Mouse (Mus musculus) forebrain, embryonic 12.5 days (tissue): ENCODE measurements at regions not wholly inside any gene's neighbourhood (a gene's known extent, or its start where the extent isn't known, plus 50 kb on each side); places are given as distances from the start of the nearest gene placed in this dataset.
A peak's percentile ranks its signal among the peaks of the same experiment; 100 is the strongest.

Experiments used
- ATAC-seq: fragments of 200-750 bp; cut with Nextera tagmentation; 2 replicates; pipeline ENCODE4 v1.8.0; 2017; ENCODE audit warnings: moderate TSS enrichment; ENCODE audit not compliant: low FRiP score
- H3K27ac ChIP-seq: fragments of 300-500 bp; sonication (generic); 2 replicates; pipeline ENCODE4 v1.5.1; 2016; ENCODE audit warnings: mild to moderate bottlenecking
- H3K27me3 ChIP-seq: fragments of 300-500 bp; sonication (generic); 2 replicates; pipeline ENCODE4 v1.6.1; 2016; ENCODE audit warnings: mild to moderate bottlenecking
- H3K36me3 ChIP-seq: fragments of 300-500 bp; sonication (generic); replicated peaks from 2 replicates; pipeline ENCODE4 v1.6.1; 2016; ENCODE audit warnings: mild to moderate bottlenecking
- H3K4me1 ChIP-seq: fragments of 300-500 bp; sonication (generic); 2 replicates; pipeline ENCODE4 v1.6.1; 2016
- H3K4me2 ChIP-seq: fragments of 300-500 bp; sonication (generic); 2 replicates; pipeline ENCODE4 v1.6.1; 2016; ENCODE audit warnings: mild to moderate bottlenecking, moderate library complexity
- H3K4me3 ChIP-seq: fragments of 300-500 bp; sonication (generic); replicated peaks from 2 replicates; pipeline ENCODE4 v1.5.1; 2016; ENCODE audit warnings: mild to moderate bottlenecking
- H3K9ac ChIP-seq: fragments of 300-500 bp; sonication (generic); 2 replicates; pipeline ENCODE4 v1.6.1; 2016; ENCODE audit warnings: mild to moderate bottlenecking
- H3K9me3 ChIP-seq: fragments of 300-500 bp; sonication (generic); 2 replicates; pipeline ENCODE4 v1.6.1; 2016
- WGBS: fragments of 180-500 bp; shearing (Covaris S2); methylation state at CpG from one replicate; pipeline ENCODE4 v1.1.7; 2016; 5-methylcytosine and 5-hydroxymethylcytosine counted together

DNA sequence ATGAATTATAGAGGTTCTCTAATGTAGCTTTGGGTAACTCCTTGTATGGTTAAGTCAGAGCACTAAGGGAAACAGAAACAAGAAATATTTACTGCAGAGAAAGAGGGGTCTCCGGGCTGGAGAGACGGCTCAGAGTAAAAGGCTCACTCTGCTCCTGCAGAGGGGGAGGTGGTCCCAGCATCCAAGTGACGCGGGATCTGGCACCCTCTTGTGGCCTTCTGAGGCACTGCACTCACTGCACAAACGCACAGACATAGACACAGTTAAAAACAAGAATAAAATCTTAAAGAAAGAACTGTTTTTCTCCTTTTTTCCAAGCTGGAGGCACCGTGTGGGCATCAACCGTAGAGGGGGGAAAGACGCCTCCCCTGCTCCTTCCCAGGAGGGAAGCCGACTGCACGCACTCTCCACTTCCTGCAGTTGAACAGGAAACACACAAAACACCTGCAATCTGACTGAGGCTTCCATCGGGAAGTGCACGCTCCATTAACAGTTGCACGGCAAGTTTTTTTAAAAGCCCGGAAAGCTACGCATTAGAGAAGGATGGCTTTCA lies 237.6 kb downstream of the Atp23 start:
- Histone ChIP-seq H3K4me2 (no peak overlapping the region), H3K4me3 (no peak overlapping the region), H3K36me3 (no peaks in the 10 kb centered on the region), H3K4me1 (no peaks in the 10 kb centered on the region), H3K9me3 (peaks cover 5% of the 10 kb centered on the region; the same call in 1 of the 2 replicates), H3K27me3 (no peaks in the 10 kb centered on the region), H3K9ac (no peak overlapping the region), H3K27ac (no peak overlapping the region)
- 85% methylated on average over 15 of the region's 15 CpGs for WGBS
- ATAC-seq = no peak

DNA sequence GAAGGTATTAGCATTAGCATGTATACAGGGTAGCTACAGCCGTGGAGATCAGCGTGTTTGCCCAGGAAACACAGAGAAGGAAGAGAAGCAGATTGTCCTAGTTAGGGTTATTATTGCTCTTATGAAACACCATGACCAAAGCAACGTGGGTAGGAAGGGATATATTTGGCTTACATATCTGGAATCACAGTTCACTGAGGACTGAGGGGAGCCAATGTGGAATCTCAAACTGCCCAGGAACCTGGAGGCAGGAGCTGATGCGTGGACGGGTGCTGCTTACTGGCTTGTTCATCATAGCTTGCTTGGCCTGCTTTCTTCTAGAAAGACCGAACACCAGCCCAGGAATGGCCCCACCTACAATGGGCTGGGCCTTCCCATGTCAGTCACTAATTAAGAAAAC lies 238.4 kb downstream of the Atp23 start:
- no peak overlapping the region for H3K27ac ChIP-seq
- no peak overlapping the region for H3K4me3 ChIP-seq
- H3K9ac ChIP-seq = no peak overlapping the region
- peaks cover 5% of the 10 kb centered on the region; the same call in 1 of the 2 replicates for H3K9me3 ChIP-seq
- H3K36me3 ChIP-seq = no peaks in the 10 kb centered on the region
- H3K4me2 ChIP-seq = no peak overlapping the region
- no peak for ATAC-seq
- no peaks in the 10 kb centered on the region for H3K4me1 ChIP-seq
- no peaks in the 10 kb centered on the region for H3K27me3 ChIP-seq
- WGBS = 95% methylated on average over 6 of the region's 6 CpGs

DNA sequence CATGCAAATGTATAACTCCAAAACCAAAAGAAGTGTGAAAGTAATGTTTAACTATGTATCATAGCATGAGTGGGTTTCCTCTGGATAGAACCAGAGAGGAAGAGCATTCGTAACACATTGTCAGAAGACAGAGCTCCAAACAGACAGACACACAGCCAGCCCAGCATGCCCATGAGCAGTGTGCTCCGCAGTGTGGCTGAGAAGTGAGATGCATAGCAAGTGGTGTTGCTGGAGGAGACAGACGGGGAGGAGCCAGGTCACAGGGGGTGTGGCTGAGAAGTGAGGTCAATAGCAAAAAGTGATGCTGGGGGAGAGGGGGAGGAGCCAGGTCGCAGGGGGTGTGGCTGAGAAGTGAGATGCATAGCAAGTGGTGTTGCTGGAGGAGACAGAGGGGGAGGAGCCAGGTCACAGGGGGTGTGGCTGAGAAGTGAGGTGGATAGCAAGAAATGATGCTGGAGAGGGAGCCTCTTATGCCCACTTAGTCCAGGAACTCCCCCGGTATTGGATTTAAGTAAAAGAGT lies 240.0 kb downstream of the Atp23 start:
- Histone ChIP-seq H3K36me3 (no peaks in the 10 kb centered on the region), H3K4me1 (no peaks in the 10 kb centered on the region), H3K4me3 (no peak overlapping the region), H3K9ac (no peak overlapping the region), H3K9me3 (peaks cover 5% of the 10 kb centered on the region; the same call in 1 of the 2 replicates), H3K4me2 (no peak overlapping the region), H3K27ac (no peak overlapping the region), H3K27me3 (no peaks in the 10 kb centered on the region)
- 66% methylated on average over 5 of the region's 5 CpGs for WGBS
- ATAC-seq = no peak

DNA sequence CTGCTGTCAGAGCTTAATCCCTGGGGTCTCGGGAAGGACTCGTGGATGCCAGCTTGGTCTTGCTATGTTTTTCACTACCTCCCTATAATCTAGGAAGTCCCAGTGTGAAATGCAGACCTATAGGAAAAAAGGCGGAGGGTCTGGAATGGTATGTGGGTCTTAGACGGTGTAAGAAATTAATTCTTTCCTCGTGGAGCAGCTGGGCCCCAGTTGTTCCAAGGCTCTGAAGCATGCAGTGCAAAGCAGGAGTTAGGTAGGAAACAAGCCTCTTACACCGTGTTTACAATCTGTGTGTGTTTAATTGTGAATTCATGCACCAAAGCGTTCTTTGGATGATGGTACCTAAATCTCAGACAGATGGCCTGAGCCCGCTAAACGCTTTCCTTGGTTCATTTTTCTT lies 241.1 kb downstream of the Atp23 start:
- ATAC-seq = no peak
- WGBS = 79% methylated on average over 9 of the region's 9 CpGs

DNA sequence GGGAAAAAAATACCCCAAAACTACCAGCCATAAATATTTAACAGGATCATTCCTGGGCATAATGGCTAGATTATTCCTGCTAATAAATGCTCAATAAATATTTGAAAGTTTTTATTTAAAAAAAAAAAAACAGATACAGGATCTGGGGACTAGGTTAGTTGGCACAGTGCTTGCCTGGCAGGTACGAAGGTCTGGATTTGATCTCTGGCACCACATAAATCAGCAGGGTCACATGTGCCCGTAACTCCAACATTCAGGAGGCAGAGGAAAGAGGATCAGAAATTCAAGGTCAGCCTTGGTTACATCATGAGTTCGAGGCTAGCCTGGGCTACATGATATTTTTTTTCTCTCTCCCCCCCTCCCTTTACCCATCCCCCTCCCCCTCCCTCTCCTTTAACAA lies 248.5 kb downstream of the Atp23 start:
- Histone ChIP-seq H3K27ac (no peak overlapping the region), H3K4me3 (no peak overlapping the region), H3K36me3 (no peaks in the 10 kb centered on the region), H3K27me3 (no peaks in the 10 kb centered on the region), H3K9me3 (no peaks in the 10 kb centered on the region), H3K9ac (no peak overlapping the region), H3K4me2 (no peak overlapping the region), H3K4me1 (no peaks in the 10 kb centered on the region)
- WGBS = 88% methylated on average over 3 of the region's 3 CpGs
- ATAC-seq = no peak

More for the DNA sequence above, 241.1 kb downstream of the Atp23 start:
- no peak overlapping the region for H3K4me2 ChIP-seq
- H3K9ac ChIP-seq = no peak overlapping the region
- H3K4me1 ChIP-seq = no peaks in the 10 kb centered on the region
- H3K27ac ChIP-seq = no peak overlapping the region
- H3K4me3 ChIP-seq = no peak overlapping the region
- H3K9me3 ChIP-seq = peaks cover 5% of the 10 kb centered on the region; the same call in 1 of the 2 replicates
- H3K36me3 ChIP-seq = no peaks in the 10 kb centered on the region
- no peaks in the 10 kb centered on the region for H3K27me3 ChIP-seq

DNA sequence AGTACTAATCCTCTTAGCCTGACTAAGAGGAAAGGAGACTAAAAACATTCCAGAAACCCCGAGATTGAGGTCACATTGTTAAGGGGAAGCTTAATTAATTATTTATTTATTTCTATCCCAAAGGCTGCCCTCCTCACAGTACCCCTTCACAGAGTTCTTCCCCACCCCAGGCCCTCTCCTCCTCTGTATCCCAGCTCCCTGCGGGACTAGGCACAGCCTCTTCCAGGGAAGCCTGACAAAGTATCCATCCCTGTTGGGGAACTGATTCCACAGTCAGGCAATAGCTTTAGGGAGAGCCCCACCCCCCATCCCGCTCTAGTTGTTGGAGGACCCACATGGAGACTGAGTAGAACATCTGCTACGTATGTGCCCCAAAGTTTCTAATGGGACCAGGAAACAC lies 254.6 kb downstream of the Atp23 start:
- WGBS = 19% methylated on average over 4 of the region's 4 CpGs
- ATAC-seq = no peak
- peaks cover 5% of the 10 kb centered on the region for H3K4me1 ChIP-seq
- H3K27ac ChIP-seq = no peak overlapping the region
- H3K4me2 ChIP-seq = no peak overlapping the region
- no peaks in the 10 kb centered on the region for H3K9me3 ChIP-seq
- H3K36me3 ChIP-seq = no peaks in the 10 kb centered on the region
- no peaks in the 10 kb centered on the region for H3K27me3 ChIP-seq
- no peak overlapping the region for H3K4me3 ChIP-seq
- no peak overlapping the region for H3K9ac ChIP-seq

DNA sequence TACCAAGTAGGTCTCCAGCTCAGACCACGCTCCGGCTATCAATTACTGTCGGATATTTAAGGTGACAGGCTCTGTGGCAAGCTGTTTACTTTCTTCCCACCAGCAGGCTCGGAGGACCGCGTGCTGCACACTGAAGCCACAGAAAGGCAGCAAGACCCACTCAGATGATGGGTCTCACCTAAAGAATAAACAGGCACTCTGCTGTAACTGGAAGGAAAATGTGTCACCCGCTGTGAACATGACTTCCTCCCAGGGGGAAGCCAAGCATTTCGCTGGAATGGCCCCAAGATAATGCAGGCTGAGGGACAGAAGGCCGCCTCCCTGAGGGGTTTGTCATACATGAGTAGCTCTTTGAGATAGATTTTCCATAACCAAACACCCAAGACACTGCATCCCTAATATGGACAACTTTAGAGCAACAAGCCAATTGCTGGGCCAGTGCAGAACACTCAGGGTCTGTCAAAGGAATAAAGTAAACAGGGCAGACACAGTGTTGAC lies 259.3 kb downstream of the Atp23 start:
- H3K9me3 ChIP-seq = no peaks in the 10 kb centered on the region
- 0 out of 2 replicates have a peak, but pooled peaks have one; percentile 27 for ATAC-seq
- WGBS = 29% methylated on average over 9 of the region's 9 CpGs
- peaks cover 11% of the 10 kb centered on the region for H3K4me1 ChIP-seq
- no peak overlapping the region for H3K9ac ChIP-seq
- no peak overlapping the region for H3K4me2 ChIP-seq
- H3K36me3 ChIP-seq = no peaks in the 10 kb centered on the region
- no peaks in the 10 kb centered on the region for H3K27me3 ChIP-seq
- H3K27ac ChIP-seq = no peak overlapping the region
- H3K4me3 ChIP-seq = no peak overlapping the region

DNA sequence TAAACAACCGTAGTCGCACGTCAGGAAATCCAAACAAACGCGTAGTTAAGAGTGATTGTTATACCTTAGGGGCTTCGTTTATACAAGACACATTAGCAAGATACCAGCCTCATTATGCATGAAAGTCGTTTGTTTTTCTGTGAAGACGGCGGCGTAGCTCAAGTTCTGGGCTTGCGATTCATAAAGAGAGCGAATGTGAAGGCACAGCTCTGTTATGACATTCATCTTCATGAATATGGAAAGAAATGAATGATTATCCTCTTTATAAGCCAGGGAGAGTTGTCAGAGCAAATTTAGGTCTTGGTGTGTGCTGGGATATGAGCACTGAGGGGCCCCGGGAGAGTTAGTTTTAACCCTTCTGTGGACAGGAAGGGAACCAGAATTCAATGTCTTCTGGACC lies 266.4 kb downstream of the Atp23 start:
- H3K4me1 ChIP-seq = peaks cover 5% of the 10 kb centered on the region; the same call in 1 of the 2 replicates
- no peak overlapping the region for H3K4me2 ChIP-seq
- H3K9ac ChIP-seq = no peak overlapping the region
- no peak overlapping the region for H3K27ac ChIP-seq
- ATAC-seq = no peak
- WGBS = 61% methylated on average over 13 of the region's 13 CpGs
- H3K4me3 ChIP-seq = no peak overlapping the region
- H3K36me3 ChIP-seq = no peaks in the 10 kb centered on the region
- no peaks in the 10 kb centered on the region for H3K27me3 ChIP-seq
- H3K9me3 ChIP-seq = no peaks in the 10 kb centered on the region

DNA sequence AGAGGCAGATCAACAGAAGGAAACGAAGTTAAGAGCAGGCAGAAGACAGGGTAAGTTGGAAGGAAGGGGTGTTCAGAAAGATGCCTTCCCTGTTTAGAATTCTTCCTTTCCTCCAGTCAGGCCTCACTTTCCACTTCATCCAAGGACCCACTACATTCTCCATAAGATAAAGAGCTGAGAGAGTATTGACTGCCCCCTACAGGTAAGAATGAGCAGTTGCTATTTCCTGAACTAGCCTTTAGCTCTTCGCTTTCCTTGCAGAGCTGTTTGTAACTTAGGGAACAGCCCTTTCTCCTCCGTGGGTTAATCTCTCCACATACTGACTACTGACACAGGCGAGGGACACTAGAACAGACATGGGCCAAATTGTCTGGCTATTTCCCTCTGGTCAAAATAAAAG lies 273.1 kb downstream of the Atp23 start:
- H3K9ac ChIP-seq = no peak overlapping the region
- no peaks in the 10 kb centered on the region for H3K4me1 ChIP-seq
- no peak overlapping the region for H3K4me3 ChIP-seq
- no peaks in the 10 kb centered on the region for H3K9me3 ChIP-seq
- H3K36me3 ChIP-seq = no peaks in the 10 kb centered on the region
- no peak overlapping the region for H3K27ac ChIP-seq
- H3K4me2 ChIP-seq = no peak overlapping the region
- ATAC-seq = no peak
- 58% methylated on average over 4 of the region's 4 CpGs for WGBS
- no peaks in the 10 kb centered on the region for H3K27me3 ChIP-seq

DNA sequence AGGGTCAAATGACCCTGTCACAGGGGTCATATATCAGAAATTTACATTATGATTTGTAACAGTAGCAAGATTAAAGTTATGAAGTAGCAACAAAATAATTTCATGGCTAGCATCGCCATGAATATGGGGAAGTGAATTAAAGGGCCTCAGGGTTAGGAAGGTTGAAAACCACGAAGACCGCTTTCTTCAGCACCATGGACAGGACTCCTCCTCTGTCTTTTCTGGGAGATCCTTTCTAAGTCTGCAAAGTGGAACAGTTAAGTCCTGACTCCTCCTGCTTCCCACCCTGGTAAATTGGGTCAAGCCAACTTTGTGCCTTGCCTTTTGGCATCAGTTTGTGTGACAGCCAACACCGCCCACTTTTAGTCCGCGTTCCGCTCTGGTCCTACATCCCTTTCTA lies 275.7 kb downstream of the Atp23 start:
- H3K27me3 ChIP-seq = no peaks in the 10 kb centered on the region
- no peak overlapping the region for H3K9ac ChIP-seq
- no peaks in the 10 kb centered on the region for H3K36me3 ChIP-seq
- H3K9me3 ChIP-seq = no peaks in the 10 kb centered on the region
- H3K27ac ChIP-seq = no peak overlapping the region
- no peak overlapping the region for H3K4me3 ChIP-seq
- 63% methylated on average over 7 of the region's 7 CpGs for WGBS
- no peak for ATAC-seq
- H3K4me1 ChIP-seq = peaks cover 7% of the 10 kb centered on the region
- H3K4me2 ChIP-seq = no peak overlapping the region

DNA sequence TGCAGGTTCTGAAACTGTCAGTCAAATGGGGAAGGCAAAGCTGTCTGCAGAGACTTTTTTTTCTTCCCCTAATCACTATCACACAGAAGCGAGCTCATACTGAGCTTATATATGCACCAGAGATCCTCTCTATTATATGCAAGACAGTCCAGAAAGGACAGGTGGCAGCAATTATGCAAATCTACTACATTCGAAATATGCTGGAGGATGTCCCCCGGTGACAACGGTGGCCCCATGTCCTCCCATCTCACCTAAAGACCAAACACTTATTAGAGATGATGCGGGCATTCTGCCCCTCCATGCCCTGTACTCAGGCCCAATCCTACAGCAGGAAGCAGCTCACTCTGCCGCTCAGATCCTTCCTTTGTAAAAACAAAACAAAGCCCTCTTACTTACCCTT lies 280.4 kb downstream of the Atp23 start:
- H3K27me3 ChIP-seq = no peaks in the 10 kb centered on the region
- H3K4me3 ChIP-seq = no peak overlapping the region
- H3K4me2 ChIP-seq = no peak overlapping the region
- 48% methylated on average over 6 of the region's 6 CpGs for WGBS
- no peaks in the 10 kb centered on the region for H3K9me3 ChIP-seq
- no peak overlapping the region for H3K9ac ChIP-seq
- 0 out of 2 replicates have a peak, but pooled peaks have one; percentile 20 for ATAC-seq
- H3K27ac ChIP-seq = no peak overlapping the region
- no peaks in the 10 kb centered on the region for H3K36me3 ChIP-seq
- peaks cover 20% of the 10 kb centered on the region for H3K4me1 ChIP-seq

DNA sequence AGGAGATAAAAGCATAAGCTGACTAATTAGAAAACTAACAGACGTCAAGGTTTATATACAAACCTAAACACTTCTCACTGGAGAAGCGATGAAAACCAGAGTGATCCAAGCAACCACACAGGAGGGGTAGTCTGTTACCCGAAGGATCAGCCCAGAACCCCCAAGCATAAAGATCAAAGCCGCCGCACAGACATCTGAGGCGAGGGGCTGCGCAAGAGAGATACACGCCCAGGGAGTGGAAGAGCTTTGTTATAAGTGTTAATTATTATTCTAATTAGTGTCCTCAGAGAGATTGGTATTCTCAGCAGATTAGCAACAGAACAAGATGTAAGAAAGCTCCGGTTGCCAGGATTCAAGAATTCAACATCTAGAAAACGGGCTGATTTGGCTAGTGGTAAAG lies 281.2 kb downstream of the Atp23 start:
- WGBS = 18% methylated on average over 10 of the region's 10 CpGs
- peak; percentile 81 for ATAC-seq
- H3K36me3 ChIP-seq = no peaks in the 10 kb centered on the region

DNA sequence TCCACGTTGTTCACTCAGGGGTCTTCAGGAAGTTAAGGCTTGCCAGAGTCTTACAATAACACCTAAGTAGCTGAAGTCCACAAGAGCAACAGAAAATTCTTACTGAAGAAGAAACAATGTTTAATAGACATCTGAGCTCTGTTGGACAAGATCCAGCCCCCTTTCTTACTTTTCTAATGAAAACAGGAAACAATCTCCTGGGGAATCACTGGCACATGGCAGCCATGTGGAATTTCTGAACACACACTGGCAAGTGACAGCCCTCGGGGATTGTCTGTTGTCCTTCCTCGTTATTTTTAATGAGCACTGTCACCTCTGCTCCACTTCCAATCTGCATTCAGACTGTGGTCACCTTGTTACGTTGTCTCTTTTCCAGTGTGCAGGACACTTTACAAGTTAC lies 288.9 kb downstream of the Atp23 start:
- H3K9me3 ChIP-seq = no peaks in the 10 kb centered on the region
- no peak overlapping the region for H3K4me3 ChIP-seq
- H3K9ac ChIP-seq = no peak overlapping the region
- H3K36me3 ChIP-seq = no peaks in the 10 kb centered on the region
- no peak overlapping the region for H3K27ac ChIP-seq
- no peaks in the 10 kb centered on the region for H3K27me3 ChIP-seq
- no peak overlapping the region for H3K4me2 ChIP-seq
- no peaks in the 10 kb centered on the region for H3K4me1 ChIP-seq
- no peak for ATAC-seq
- WGBS = 51% methylated on average over 4 of the region's 4 CpGs

More for the DNA sequence above, 281.2 kb downstream of the Atp23 start:
- 0 out of 2 replicates have a peak overlapping the region, but pooled peaks have one; percentile 50 for H3K27ac ChIP-seq
- no peaks in the 10 kb centered on the region for H3K9me3 ChIP-seq
- no peaks in the 10 kb centered on the region for H3K27me3 ChIP-seq
- H3K4me2 ChIP-seq = peak overlapping the region; percentile 24
- peaks cover 20% of the 10 kb centered on the region for H3K4me1 ChIP-seq
- no peak overlapping the region for H3K9ac ChIP-seq
- no peak overlapping the region for H3K4me3 ChIP-seq
